Mouse (Mus musculus) neural tube, embryonic 10.5 days (tissue): ENCODE measurements at regions not wholly inside any gene's neighbourhood (a gene's known extent, or its start where the extent isn't known, plus 50 kb on each side); places are given as distances from the start of the nearest gene placed in this dataset.

ENCODE experiments used
- DNase-seq: peaks from one replicate; pipeline ENCODE4 v3.0.0-alpha.2; 2017; ENCODE audit warnings: low spot score; ENCODE audit errors: extremely low spot score

- DNase-seq = no peak
These were observed 256.2 kb upstream of the Rag2 start for GRCm38 (mm10) chr2:101368278-101368677.

DNA sequence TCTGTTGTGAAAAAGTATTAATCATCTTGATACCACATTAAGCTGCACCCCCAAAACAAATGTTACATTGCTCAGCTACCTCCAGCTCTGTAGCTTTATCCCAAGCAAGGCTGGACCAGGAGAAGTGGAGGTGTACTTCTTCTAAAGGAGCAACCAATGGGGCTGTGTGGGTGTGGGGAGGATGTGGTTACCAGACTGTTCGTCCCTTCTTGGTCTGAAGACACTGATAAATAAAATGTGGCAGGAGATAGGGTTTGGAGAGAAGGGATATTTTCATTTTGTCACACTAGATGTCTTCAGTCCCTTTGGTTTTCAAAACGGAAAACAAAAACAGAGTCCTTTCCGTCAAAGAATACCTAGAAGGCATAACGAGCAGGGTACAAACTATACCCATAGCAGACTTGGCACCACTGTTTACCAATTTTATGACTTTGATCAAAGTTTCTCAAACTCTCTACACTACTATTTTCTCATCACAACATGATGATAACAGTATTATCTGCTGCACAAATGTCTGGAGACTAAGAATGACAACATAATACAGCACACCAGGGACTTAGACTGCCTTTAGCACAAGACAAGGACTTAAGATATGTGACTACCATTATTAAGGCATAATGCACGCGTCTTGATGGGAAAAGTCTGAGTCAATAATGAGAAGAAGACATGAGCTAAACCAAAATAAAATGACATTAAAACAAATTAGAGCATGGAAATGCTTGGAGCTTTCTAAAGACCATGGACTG is 253.4 kb upstream of the Rag2 start:
- DNase-seq = no peak

- no peak for DNase-seq
These were observed 252.6 kb upstream of the Rag2 start for GRCm38 (mm10) chr2:101371834-101372493.

- DNase-seq = no peak
These were observed 243.9 kb upstream of the Rag2 start for GRCm38 (mm10) chr2:101380595-101380994.

- DNase-seq = no peak
These were observed 209.5 kb upstream of the Rag2 start for GRCm38 (mm10) chr2:101415002-101415401.

DNA sequence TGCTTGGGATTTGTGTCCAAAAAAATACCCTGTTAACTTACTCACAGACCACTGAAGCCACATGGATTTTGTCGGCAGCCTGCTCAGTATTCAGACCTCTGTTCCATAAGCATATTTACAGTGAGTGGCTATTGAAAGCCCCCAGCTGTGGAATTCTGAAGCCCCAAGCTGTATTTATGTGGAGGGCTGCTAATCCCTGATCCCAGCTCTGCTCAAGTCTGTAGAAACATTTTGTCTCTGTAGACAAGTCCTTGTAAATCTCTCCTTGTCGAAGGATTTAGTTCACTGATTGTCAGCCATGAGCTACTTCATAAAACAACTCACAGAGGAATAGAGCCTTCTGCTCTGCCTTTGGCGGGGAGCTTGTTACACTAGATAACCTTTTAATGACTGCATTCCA is 207.8 kb upstream of the Rag2 start:
- no peak for DNase-seq

DNA sequence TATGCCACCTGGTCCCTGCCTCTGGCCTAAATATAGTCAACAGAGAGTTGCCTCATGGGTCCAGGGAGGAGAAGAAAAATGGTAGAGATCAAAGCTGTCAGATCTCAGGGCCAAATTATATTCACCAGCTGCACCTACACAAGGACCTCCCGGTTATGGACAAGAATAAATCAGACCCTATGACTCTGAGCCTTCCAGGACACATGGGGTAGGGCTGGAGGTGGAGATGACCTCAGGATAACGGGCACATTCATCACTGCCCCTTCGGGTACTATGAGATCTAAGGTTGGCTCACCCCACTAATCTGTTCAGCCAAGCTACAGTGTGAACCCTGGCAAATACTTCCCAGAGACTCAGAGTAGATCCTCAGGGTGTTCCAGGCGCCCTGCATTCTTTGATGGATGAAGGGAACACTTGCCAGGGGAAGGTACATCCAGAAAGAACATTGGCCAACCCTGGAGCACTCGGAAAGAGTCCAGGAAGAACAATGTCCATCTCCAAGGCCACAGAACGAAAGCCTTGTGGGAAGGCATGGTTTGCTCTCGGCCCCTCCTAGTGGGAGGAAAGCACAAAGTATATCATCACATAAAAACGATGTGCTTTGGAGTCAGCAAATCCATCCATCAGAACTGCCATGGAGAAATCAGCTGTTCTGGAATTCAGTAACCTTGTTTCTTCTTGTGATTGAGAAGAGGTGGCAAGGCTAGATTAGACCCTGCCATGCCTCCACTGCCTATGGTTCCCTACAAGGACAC is 191.2 kb upstream of the Rag2 start:
- no peak for DNase-seq

- no peak for DNase-seq
These were observed 184.3 kb upstream of the Rag2 start for GRCm38 (mm10) chr2:101440231-101440630.

DNA sequence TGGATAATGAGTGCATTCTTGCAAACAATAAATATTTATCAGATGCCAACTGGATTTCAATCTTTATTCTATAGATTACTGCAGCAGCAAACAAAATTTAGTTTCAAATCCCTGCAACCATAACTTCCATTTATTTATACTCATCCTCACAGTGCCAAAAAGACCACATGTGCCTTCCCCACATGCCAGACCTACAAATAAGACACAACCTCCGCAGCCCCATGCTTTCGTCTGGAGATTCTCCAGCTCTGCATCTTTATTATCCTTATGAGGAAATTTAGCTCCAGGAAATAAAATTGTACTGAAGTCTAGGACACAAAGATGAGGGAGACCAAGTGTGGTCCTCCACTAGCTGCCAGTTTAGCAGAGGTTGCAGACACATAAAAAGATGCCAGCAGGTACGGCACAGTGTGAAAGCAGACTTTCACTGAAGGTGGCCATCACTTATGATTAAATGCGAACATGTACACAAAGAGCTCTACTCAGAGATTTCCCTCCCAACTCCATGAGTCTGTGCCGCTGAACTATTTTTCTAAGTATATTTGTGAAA is 183.4 kb upstream of the Rag2 start:
- DNase-seq = no peak

DNA sequence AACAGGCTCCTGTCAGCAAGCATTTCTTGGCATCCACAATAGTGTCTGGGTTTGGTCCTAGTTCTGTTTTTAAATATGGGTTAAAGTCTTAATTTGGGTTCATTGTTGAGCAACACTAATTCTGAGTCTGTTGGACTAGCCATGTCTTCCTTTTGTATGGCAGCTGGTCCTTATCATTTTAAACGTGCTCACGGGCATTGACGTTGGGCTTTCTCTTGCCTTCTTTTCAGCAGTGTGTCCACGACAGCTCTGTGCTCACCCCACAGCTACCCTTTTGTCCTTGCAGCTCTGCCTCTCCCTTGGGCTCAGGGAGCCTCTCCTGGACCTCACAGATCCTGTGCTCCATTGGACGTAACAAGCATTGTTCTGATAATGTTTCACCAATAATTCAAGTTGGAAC is 168.9 kb upstream of the Rag2 start:
- no peak for DNase-seq

- no peak for DNase-seq
These were observed 165.6 kb upstream of the Rag2 start for GRCm38 (mm10) chr2:101458959-101459358.

- no peak for DNase-seq
These were observed 162.1 kb upstream of the Rag2 start for GRCm38 (mm10) chr2:101462450-101462849.

- no peak for DNase-seq
These were observed 160.0 kb upstream of the Rag2 start for GRCm38 (mm10) chr2:101464291-101465140.

DNA sequence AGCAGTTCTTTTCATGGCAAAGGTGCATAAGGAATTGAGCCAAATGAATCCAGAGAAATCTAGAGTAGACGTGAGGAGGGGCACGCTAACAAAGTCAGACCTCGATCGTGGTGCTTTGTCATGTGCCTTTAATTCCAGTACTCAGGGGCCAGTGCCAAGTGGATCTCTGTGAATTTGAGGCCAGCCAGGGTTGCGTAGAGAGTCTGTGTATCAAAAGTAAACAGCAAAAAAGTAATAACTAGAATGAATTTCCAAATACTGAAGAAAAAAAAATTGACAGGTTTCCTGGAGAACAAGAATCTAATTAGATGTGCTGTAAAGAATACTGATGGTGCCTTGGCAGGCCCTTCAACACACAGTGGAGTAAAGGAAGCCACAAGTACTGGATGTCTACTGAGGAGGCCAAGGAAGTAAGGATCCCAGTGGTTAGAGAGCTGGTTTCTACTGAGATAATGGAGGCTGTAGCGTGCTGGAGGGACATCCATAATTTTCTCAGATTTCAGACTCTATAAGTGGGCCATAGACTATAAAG is 153.9 kb upstream of the Rag2 start:
- DNase-seq = no peak

- peak; percentile 75 for DNase-seq
These were observed 151.9 kb upstream of the Rag2 start for GRCm38 (mm10) chr2:101472449-101473115.

- no peak for DNase-seq
These were observed 151.4 kb upstream of the Rag2 start for GRCm38 (mm10) chr2:101473116-101473485.

- no peak for DNase-seq
These were observed 147.7 kb upstream of the Rag2 start for GRCm38 (mm10) chr2:101476862-101477261.

- no peak for DNase-seq
These were observed 134.3 kb upstream of the Rag2 start for GRCm38 (mm10) chr2:101490207-101490606.

DNA sequence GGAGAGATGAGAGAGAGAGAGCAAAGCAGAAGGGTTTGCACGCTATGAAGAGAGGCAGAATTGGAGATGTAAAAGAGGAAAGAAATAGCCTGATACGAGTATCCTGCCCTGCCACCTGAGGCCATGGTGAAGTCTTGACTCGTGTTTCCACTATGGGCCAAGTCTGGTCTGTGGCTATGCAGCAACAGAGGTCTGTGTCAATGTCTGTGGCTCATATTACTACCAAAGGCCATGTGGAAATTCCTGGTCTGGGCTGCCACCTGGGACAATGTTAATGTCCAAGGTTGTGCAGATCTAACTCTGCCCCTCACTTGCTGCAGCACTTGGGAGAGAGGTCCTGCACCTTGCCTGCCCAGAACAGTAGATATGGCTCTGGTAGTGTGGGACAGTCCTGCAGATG is 132.8 kb upstream of the Rag2 start:
- DNase-seq = no peak

GRCm38 (mm10) chr2:101508116-101508515 is 116.4 kb upstream of the Rag2 start:
- DNase-seq = no peak
